Mouse (Mus musculus) CH12.LX (cell line): Measurements from ENCODE around the gene Gm29666. TPM values are rescaled to one million over a fixed set of nuclear protein-coding genes. Genes with fewer than 3 reads are reported as not detected.

Experiments used
- DNase-seq: peaks from one replicate; pipeline ENCODE4 v3.0.0-alpha.2; 2013; ENCODE audit errors: extremely low read depth
- H3K27ac ChIP-seq: 2 replicates; pipeline ENCODE4 v1.5.1; 2012; ENCODE audit warnings: low read depth, mild to moderate bottlenecking, control low read depth, moderate library complexity; ENCODE audit not compliant: insufficient read depth
- H3K27me3 ChIP-seq: replicated peaks from 2 replicates; pipeline ENCODE3; 2012; ENCODE audit warnings: inconsistent platforms
- H3K36me3 ChIP-seq, 2 experiments: replicated peaks in 1 of 2; 2 replicates each; pipeline versions ENCODE3 to v1.6.1; 2012; ENCODE audit warnings: inconsistent platforms in 1 of 2, low read length in 1 of 2, mild to moderate bottlenecking in 1 of 2, mixed read lengths in 1 of 2, moderate library complexity in 1 of 2; ENCODE audit not compliant: control insufficient read depth in 1 of 2, insufficient read depth in 1 of 2
- H3K4me1 ChIP-seq, 2 experiments: 2 replicates each; pipeline ENCODE4 v1.6.1; 2012; ENCODE audit warnings: inconsistent platforms in 1 of 2, moderate library complexity in 1 of 2; ENCODE audit not compliant: insufficient read depth in 2 of 2, control insufficient read depth in 1 of 2
- H3K4me2 ChIP-seq: 2 replicates; pipeline ENCODE4 v1.6.1; 2012; ENCODE audit warnings: low read depth, mild to moderate bottlenecking, control low read depth; ENCODE audit not compliant: poor library complexity, insufficient read depth, severe bottlenecking
- H3K4me3 ChIP-seq, 3 experiments: fragments of 150-350 bp in 1 of 3; sonication (generic) in 1 of 3; replicated peaks in 1 of 3; 2 replicates each; pipeline versions ENCODE3 to v1.5.1; 2011 to 2012; ENCODE audit warnings: low read depth in 2 of 3, low read length in 2 of 3, mild to moderate bottlenecking in 2 of 3, moderate library complexity in 2 of 3, control low read depth in 1 of 3, improper control_type of control experiment in 1 of 3, inconsistent platforms in 1 of 3, mixed read lengths in 1 of 3; ENCODE audit not compliant: poor library complexity in 1 of 3
- H3K79me2 ChIP-seq: replicated peaks from 2 replicates; pipeline ENCODE4 v1.6.1; 2012; ENCODE audit warnings: mild to moderate bottlenecking, moderate library complexity; ENCODE audit not compliant: control insufficient read depth, poor library complexity, insufficient read depth, severe bottlenecking; ENCODE audit errors: extremely low read depth
- H3K9ac ChIP-seq: 2 replicates; pipeline ENCODE4 v1.6.1; 2012; ENCODE audit warnings: low read depth, mild to moderate bottlenecking, control low read depth, moderate library complexity; ENCODE audit not compliant: insufficient read depth
- H3K9me3 ChIP-seq: replicated peaks from 2 replicates; pipeline ENCODE3; 2012; ENCODE audit warnings: low read length, inconsistent platforms, mixed read lengths
- BHLHE40 ChIP-seq: IDR thresholded peaks from 2 replicates; pipeline ENCODE4 v1.6.1; 2011; ENCODE audit warnings: mild to moderate bottlenecking, low read depth, low read length, improper control_type of control experiment
- CHD2 ChIP-seq: IDR thresholded peaks from 2 replicates; pipeline ENCODE4 v1.6.1; 2011; ENCODE audit warnings: low read length, improper control_type of control experiment
- CTCF ChIP-seq, 2 experiments: IDR thresholded peaks in 1 of 2; conservative IDR thresholded peaks in 1 of 2; 2 replicates each; pipeline ENCODE4 v1.5.1; 2011 to 2012; ENCODE audit warnings: low read depth in 2 of 2, low read length in 2 of 2, improper control_type of control experiment in 1 of 2, inconsistent platforms in 1 of 2, mild to moderate bottlenecking in 1 of 2, moderate library complexity in 1 of 2
- ELF1 ChIP-seq: IDR thresholded peaks from 2 replicates; pipeline ENCODE4 v1.6.1; 2014; ENCODE audit warnings: low read depth, mild to moderate bottlenecking, inconsistent platforms, low read length, improper control_type of control experiment
- ETS1 ChIP-seq: conservative IDR thresholded peaks from 2 replicates; pipeline ENCODE4 v1.6.1; 2012; ENCODE audit warnings: low read depth, mild to moderate bottlenecking, inconsistent platforms, low read length, improper control_type of control experiment, moderate library complexity
- HCFC1 ChIP-seq: IDR thresholded peaks from 2 replicates; pipeline ENCODE4 v1.6.1; 2012; ENCODE audit warnings: low read depth, mild to moderate bottlenecking, inconsistent platforms, low read length, improper control_type of control experiment
- IRF4 ChIP-seq: IDR thresholded peaks from 2 replicates; pipeline ENCODE4 v1.6.1; 2014; ENCODE audit warnings: low read depth, mild to moderate bottlenecking, inconsistent platforms, low read length, improper control_type of control experiment
- JUN ChIP-seq: IDR thresholded peaks from 2 replicates; pipeline ENCODE4 v1.6.1; 2011; ENCODE audit warnings: low read depth, mild to moderate bottlenecking, low read length, improper control_type of control experiment, moderate library complexity; ENCODE audit not compliant: insufficient read depth
- JUND ChIP-seq: conservative IDR thresholded peaks from 2 replicates; pipeline ENCODE4 v1.6.1; 2011; ENCODE audit warnings: low read depth, low read length, improper control_type of control experiment
- KAT2A ChIP-seq: IDR thresholded peaks from 2 replicates; pipeline ENCODE4 v1.6.1; 2012; ENCODE audit warnings: low read length, improper control_type of control experiment, inconsistent platforms; ENCODE audit not compliant: insufficient replicate concordance
- MAFK ChIP-seq: IDR thresholded peaks from 2 replicates; pipeline ENCODE4 v1.6.1; 2011; ENCODE audit warnings: low read length, improper control_type of control experiment; ENCODE audit not compliant: insufficient replicate concordance
- MEF2A ChIP-seq: IDR thresholded peaks from 2 replicates; pipeline ENCODE4 v1.6.1; 2014; ENCODE audit warnings: low read depth, mild to moderate bottlenecking, inconsistent platforms, low read length, improper control_type of control experiment, borderline replicate concordance
- MXI1 ChIP-seq: IDR thresholded peaks from 2 replicates; pipeline ENCODE4 v1.6.1; 2011; ENCODE audit warnings: mild to moderate bottlenecking, low read depth, low read length, improper control_type of control experiment
- NELFE ChIP-seq: IDR thresholded peaks from 2 replicates; pipeline ENCODE4 v1.6.1; 2011; ENCODE audit warnings: low read depth, low read length, improper control_type of control experiment
- PAX5 ChIP-seq: IDR thresholded peaks from 2 replicates; pipeline ENCODE4 v1.6.1; 2012; ENCODE audit warnings: low read length, inconsistent platforms, mixed read lengths
- POLR2A ChIP-seq: IDR thresholded peaks from 2 replicates; pipeline ENCODE4 v1.6.1; 2011; ENCODE audit warnings: low read depth, mild to moderate bottlenecking, improper control_type of control experiment, low read length
- RAD21 ChIP-seq: IDR thresholded peaks from 2 replicates; pipeline ENCODE4 v1.6.1; 2011; ENCODE audit warnings: low read depth, mild to moderate bottlenecking, low read length, improper control_type of control experiment, moderate library complexity
- RCOR1 ChIP-seq: conservative IDR thresholded peaks from 2 replicates; pipeline ENCODE4 v1.6.1; 2012; ENCODE audit warnings: low read depth, mild to moderate bottlenecking, inconsistent platforms, low read length, improper control_type of control experiment
- SIN3A ChIP-seq: IDR thresholded peaks from 2 replicates; pipeline ENCODE4 v1.6.1; 2012; ENCODE audit warnings: low read length, improper control_type of control experiment, inconsistent platforms
- SMC3 ChIP-seq: IDR thresholded peaks from 2 replicates; pipeline ENCODE4 v1.6.1; 2011; ENCODE audit warnings: low read depth, low read length, improper control_type of control experiment
- UBTF ChIP-seq: IDR thresholded peaks from 2 replicates; pipeline ENCODE4 v1.6.1; 2012; ENCODE audit warnings: low read depth, mild to moderate bottlenecking, inconsistent platforms, low read length, improper control_type of control experiment, moderate library complexity
- USF1 ChIP-seq: IDR thresholded peaks from 2 replicates; pipeline ENCODE4 v1.6.1; 2014; ENCODE audit warnings: low read depth, mild to moderate bottlenecking, inconsistent platforms, low read length, improper control_type of control experiment
- USF2 ChIP-seq: conservative IDR thresholded peaks from 2 replicates; pipeline ENCODE4 v1.6.1; 2011; ENCODE audit warnings: low read depth, low read length, improper control_type of control experiment
- ZC3H11A ChIP-seq: IDR thresholded peaks from 2 replicates; pipeline ENCODE4 v1.6.1; 2012; ENCODE audit warnings: low read depth, mild to moderate bottlenecking, inconsistent platforms, low read length, improper control_type of control experiment
- ZMIZ1 ChIP-seq: IDR thresholded peaks from 2 replicates; pipeline ENCODE4 v1.6.1; 2012; ENCODE audit warnings: low read depth, mild to moderate bottlenecking, inconsistent platforms, low read length, improper control_type of control experiment
- ZNF384 ChIP-seq: IDR thresholded peaks from 2 replicates; pipeline ENCODE4 v1.6.1; 2012; ENCODE audit warnings: low read depth, low read length, improper control_type of control experiment, inconsistent platforms
- dilution Hi-C: fragments of 300-500 bp; cut with MboI; formaldehyde crosslinking; loops from 2 replicates; pipeline ENCODE4 v1.14.3; 2020; ENCODE audit warnings: low sequenced_read_pairs; ENCODE audit not compliant: extremely low pct_unique_long_range_greater_than_20kb, extremely low pct_ligation_motif_present
- in situ Hi-C: fragments of 300-500 bp; cut with MboI; formaldehyde crosslinking; loops from 3 replicates; pipeline ENCODE4 v1.14.3; 2019; ENCODE audit warnings: low sequenced_read_pairs, low pct_ligation_motif_present, low pct_unique_long_range_greater_than_20kb, mixed read lengths
- polyA plus RNA-seq: library from polyadenylated mRNA; unstranded; fragments of >175 nt; gene quantifications from 2 replicates; pipeline ENCODE4 v1.2.1, GENCODE M21; 2012; ENCODE audit warnings: low read depth; ENCODE audit not compliant: insufficient read length
- total RNA-seq, 2 experiments: library from RNA; depleted of rRNA; stranded (reverse); fragments of 300-350 nt in 1 of 2; fragments of >200 nt in 1 of 2; gene quantifications; 2 replicates each; pipeline ENCODE4 v1.2.3; 2012 to 2014

Gm29666 gene
- total and polyA plus RNA-seq, 3 experiments, result 0.54 to 0.68 (median 0.64) TPM

DNA sequence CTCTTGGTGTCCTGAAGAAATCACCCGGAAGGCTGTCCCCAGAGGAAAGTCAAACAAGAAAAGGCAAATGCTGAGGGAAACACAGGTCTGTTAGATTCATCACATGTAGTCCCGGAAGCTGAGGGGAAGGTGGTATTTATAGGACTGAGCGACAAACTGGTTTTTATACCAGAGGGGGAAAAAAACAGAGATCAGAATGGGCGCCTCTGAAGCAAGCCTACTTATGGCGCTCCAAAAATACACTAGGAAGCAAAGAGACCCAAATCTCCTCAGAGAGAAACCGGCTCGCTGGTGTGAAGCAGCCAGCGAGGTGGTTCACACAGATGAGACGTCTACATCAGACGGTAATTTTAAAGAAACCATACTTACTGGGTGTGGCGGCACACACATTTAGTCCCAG is 46.8 kb downstream of the Gm29666 start:
- H3K27ac ChIP-seq, result no peak overlapping the region
- peaks cover 9% of the 10 kb centered on the region for H3K27me3 ChIP-seq
- in situ Hi-C loops, result no loop called here
- H3K36me3 ChIP-seq, result no peaks in the 10 kb centered on the region
- dilution Hi-C loops, result no loop called here
- TF ChIP-seq ELF1 (no peak), POLR2A (no peak), ZMIZ1 (no peak), SIN3A (no peak), SMC3 (no peak), CTCF (conservative IDR thresholded peaks at IDR 0.05 in 1 of 2, IDR thresholded peaks at IDR 0.05 in 1 of 2; ENCODE audit: low read depth in 2 of 2, low read length in 2 of 2) (no peak), ZC3H11A (no peak), USF1 (no peak), JUND (no peak), NELFE (no peak), MXI1 (no peak), KAT2A (no peak), IRF4 (no peak), JUN (no peak), HCFC1 (no peak), ZNF384 (no peak), USF2 (no peak), RAD21 (no peak), PAX5 (no peak), CHD2 (no peak)
- H3K4me3 ChIP-seq, result no peak overlapping the region
- H3K4me2 ChIP-seq, result no peak overlapping the region
- H3K4me1 ChIP-seq, result no peaks in the 10 kb centered on the region
- no peak overlapping the region for H3K9ac ChIP-seq
- no peaks in the 10 kb centered on the region for H3K79me2 ChIP-seq
- peaks cover 5% of the 10 kb centered on the region for H3K9me3 ChIP-seq
- DNase-seq, result no peak

DNA sequence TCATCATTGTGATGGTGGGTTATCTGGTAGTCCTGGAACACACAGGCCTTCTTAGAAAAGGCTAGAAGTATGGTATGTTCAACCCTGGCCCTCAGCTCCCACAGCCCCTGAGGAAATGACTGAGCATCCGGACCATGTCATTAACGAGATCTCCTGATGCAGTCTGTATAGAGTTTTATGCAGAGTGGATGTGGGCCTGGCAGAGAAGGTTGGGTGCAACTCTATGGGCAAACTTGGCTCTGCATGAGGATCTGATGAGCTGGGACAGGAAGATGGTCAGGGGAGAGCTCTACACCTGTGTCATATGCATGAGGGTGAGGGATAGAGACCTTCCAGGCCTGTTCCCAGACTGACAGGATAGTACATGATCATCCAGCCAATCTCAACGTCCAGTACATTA is 48.0 kb downstream of the Gm29666 start:
- peaks cover 11% of the 10 kb centered on the region for H3K27me3 ChIP-seq
- DNase-seq, result no peak
- TF ChIP-seq CTCF (conservative IDR thresholded peaks at IDR 0.05 in 1 of 2, IDR thresholded peaks at IDR 0.05 in 1 of 2; ENCODE audit: low read depth in 2 of 2, low read length in 2 of 2), result no peak
- no peak for TF ChIP-seq MEF2A
- TF ChIP-seq BHLHE40, result no peak
- TF ChIP-seq MXI1, result no peak
- TF ChIP-seq ETS1, result no peak
- TF ChIP-seq RAD21, result no peak
- no peak for TF ChIP-seq MAFK
- TF ChIP-seq SIN3A, result no peak
- no peak for TF ChIP-seq UBTF
- TF ChIP-seq USF1, result no peak
- no peak for TF ChIP-seq PAX5
- TF ChIP-seq RCOR1, result no peak
- no peak for TF ChIP-seq USF2
- TF ChIP-seq HCFC1, result no peak
- TF ChIP-seq POLR2A, result no peak
- TF ChIP-seq, all 38 proteins: peak for 0
- dilution Hi-C loops (no loop called here), in situ Hi-C loops (no loop called here)
- Histone ChIP-seq H3K36me3 (no peaks in the 10 kb centered on the region), H3K9ac (no peak overlapping the region), H3K79me2 (no peaks in the 10 kb centered on the region), H3K4me3 (no peak overlapping the region), H3K4me1 (no peaks in the 10 kb centered on the region), H3K9me3 (peaks cover 5% of the 10 kb centered on the region), H3K27ac (no peak overlapping the region), H3K4me2 (no peak overlapping the region)
